Mouse (Mus musculus): ENCODE data around the gene Ppp1r13b.

Gene Ppp1r13b

DNA sequence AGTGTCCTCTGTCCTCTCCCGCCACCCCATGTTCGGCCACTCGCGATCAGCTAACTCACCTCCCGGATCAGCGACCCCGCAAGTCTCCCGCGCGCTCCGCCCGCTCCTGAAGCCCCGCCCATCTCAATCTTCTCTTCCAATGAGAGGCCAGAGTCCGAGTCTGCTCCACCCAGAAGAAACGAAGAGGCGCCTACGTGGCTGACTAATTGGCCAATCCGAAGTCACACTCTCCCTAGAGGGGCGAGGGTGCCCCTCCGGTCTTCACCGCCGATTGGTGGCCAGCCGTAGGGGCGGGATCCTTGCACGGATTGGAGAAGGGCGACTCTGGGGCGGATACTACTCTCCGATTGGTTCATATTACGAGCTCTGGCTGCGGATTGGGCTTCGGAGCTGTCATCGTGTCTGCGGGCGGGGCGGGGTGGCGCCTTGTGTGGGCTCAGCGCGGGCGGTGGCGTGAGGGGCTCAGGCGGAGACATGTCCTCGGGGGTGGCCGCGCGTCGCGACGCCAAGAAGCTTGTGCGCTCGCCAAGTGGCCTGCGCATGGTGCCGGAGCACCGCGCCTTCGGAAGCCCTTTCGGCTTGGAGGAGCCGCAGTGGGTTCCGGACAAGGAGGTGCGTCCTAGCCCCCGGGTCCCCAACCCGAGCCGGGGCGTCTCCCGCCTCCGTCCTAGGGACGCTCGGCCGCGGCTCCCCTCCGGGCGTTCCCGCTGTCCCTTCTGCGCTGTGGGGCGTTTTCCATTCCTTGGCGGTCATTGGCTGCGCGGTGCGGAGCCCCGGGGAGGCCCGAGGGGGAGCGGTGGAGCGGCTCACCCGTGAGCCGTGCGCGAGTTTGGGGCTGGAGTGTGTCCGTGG is 93.9 kb downstream of the Ppp1r13b start, which contains the start of the genes Xrcc3 and Zfyve21:
TSS of gene Xrcc3 (minus strand) at position 108 of the 852 bp plus-strand sequence.
TSS of gene Zfyve21 (plus strand) at position 405 of the 852 bp plus-strand sequence.
- in situ Hi-C loops (cut with MboI; ENCODE audit: low pct_unique_long_range_greater_than_20kb in 1 of 2, low sequenced_read_pairs in 2 of 2, unreplicated experiment in 1 of 2): no loop called here

DNA sequence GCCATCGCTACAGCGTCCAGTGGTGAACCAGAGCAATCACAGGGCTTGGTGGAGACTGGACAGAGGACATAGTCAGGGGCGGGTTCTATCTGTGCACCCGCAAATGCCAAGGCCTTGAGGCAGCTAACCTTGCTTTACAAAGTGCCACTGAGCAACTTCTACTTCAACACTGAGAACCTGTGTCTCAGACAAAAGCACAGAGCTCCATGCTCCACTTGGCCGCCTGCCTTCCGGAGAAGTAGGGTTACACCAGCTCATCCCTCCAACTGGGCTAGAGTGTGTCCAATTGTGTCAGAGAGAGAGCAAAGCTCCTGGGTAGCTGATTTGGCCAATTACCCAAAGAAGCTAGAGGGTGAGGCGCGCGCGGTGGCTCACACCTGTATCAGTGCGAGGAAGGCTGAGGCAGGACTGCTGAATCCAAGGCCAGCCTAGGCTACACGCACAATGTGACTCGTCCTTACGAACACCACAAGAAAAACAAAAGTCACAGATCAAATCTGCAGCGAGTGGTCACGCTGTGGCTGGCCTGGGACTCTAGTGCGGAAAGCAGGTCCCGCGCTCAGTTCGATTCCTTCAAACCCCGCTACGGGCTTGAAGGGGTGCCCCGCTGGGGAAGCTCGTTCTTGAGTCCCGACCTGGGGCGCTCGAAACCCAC is 94.7 kb downstream of the Ppp1r13b start:
- in situ Hi-C loops (cut with MboI; ENCODE audit: low pct_unique_long_range_greater_than_20kb in 1 of 2, low sequenced_read_pairs in 2 of 2, unreplicated experiment in 1 of 2): no loop called here

GRCm38 (mm10) chr12:111812611-111813010 is 95.3 kb downstream of the Ppp1r13b start:
- in situ Hi-C loops (cut with MboI; ENCODE audit: low pct_unique_long_range_greater_than_20kb in 1 of 2, low sequenced_read_pairs in 2 of 2, unreplicated experiment in 1 of 2): no loop called here

DNA sequence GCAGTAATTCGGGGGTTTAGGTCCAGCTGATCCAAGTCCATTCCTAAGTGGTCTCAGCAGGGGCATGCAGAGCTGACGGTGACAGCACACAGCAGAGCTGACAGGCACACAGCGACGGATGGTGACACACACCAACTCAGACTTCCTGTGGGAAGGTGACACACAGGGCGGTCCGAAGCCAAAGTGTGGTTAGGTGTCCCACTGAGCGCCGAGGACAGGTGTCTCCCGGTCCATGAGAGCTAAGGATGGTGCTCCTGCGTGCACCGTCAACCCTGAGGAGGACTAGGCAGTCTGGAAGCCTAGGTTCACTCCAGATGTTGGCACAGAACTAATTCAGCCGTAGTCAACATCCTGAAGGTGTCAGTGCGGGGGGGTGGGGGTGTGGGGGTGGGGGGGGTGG is 95.8 kb downstream of the Ppp1r13b start:
- in situ Hi-C loops (cut with MboI; ENCODE audit: low pct_unique_long_range_greater_than_20kb in 1 of 2, low sequenced_read_pairs in 2 of 2, unreplicated experiment in 1 of 2): no loop called here

DNA sequence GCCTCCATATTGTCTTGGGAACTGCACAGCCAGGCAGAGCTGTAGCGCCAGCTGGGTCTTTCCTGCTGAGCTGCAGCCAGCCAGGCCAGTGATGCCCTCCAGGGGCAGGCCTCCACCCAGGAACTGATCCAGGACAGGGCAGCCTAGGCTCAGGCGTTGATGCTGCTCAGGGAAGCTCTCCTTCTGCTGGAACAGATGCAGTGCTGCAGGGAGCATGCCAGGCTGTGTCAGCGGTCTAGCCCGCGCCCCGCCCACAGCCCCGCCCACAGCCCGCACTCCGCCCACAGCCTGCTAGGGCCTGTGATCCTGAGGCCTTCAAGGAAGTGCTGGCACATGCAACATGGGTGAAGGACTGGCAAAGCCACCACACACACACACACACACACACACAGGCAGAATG is 98.1 kb downstream of the Ppp1r13b start:
- in situ Hi-C loops (cut with MboI; ENCODE audit: low pct_unique_long_range_greater_than_20kb in 1 of 2, low sequenced_read_pairs in 2 of 2, unreplicated experiment in 1 of 2): no loop called here

DNA sequence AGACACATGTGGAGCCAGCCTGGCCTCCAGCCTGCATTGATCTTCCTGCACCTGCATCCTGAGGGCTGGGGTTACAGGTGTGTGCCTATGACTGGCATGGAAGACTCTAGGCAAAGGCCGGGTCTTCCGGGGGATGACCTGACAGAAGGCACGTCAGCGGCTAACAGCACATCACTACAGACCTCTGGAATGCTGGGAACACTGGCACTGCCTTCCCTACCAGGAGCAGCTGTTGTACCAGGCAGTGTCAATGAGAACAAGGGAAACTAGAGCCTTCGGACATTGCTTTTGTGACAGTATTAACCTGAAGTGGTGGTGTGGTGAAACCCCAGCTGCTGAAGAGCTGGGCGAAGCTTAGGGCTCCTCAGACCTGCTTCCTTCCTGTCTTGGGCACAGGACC is 99.1 kb downstream of the Ppp1r13b start:
- in situ Hi-C loops (cut with MboI; ENCODE audit: low pct_unique_long_range_greater_than_20kb in 1 of 2, low sequenced_read_pairs in 2 of 2, unreplicated experiment in 1 of 2): no loop called here

DNA sequence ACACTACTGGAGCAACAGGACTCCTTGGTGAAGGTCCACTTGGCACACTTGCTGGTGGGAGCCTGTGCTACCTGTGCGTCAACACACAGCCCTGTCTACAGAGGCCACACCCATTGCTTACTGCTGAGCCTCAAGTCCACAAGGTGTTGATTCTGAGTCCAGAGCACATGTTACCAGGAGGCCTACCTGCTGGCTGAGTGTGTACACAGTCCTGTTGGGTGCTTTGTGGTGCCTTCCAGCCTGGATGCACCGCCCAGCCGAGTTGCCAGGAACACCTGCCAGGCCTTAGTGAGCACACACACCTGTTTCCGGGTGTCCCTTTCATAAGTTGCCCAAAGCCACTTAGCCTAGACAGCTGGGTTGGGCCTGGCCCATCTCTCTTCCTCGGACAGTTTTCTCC is 104.4 kb downstream of the Ppp1r13b start:
- in situ Hi-C loops (cut with MboI; ENCODE audit: low pct_unique_long_range_greater_than_20kb in 1 of 2, low sequenced_read_pairs in 2 of 2, unreplicated experiment in 1 of 2): no loop called here

DNA sequence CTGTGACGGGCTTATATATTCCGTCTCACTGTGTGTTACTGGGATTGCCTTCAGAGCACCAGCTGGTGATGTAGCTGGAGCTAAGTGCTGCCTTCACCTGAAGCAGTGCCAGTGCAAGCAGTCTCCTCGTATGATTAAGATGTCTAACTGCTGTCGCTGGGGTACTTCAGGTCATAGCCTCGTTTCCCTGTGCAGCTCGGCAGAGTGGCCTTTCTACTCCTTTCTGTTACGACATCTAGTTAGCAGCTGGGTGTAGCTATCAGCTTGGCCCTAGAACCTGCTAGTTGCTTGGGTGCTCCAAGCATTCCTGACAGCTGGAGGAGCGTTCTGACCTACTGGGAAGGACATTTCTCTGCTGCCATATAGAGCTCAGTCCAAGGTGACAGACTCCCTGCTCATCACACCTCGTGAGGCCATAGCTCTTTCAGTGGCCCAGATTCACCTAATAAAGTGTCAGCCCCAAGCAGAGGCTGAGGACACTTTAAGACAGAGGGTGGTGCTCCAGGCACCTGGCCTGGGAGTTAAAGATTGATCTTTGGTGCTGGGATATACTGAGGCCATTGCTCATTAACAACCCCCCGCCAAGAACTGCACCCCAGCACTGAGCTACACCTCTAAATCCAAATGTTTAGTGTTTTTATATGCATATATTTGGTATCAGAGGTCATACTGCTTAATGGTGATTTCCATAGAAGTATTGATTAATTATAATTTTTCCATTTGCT is 107.3 kb downstream of the Ppp1r13b start:
- in situ Hi-C loops (cut with MboI; ENCODE audit: low pct_unique_long_range_greater_than_20kb in 1 of 2, low sequenced_read_pairs in 2 of 2, unreplicated experiment in 1 of 2): no loop called here

DNA sequence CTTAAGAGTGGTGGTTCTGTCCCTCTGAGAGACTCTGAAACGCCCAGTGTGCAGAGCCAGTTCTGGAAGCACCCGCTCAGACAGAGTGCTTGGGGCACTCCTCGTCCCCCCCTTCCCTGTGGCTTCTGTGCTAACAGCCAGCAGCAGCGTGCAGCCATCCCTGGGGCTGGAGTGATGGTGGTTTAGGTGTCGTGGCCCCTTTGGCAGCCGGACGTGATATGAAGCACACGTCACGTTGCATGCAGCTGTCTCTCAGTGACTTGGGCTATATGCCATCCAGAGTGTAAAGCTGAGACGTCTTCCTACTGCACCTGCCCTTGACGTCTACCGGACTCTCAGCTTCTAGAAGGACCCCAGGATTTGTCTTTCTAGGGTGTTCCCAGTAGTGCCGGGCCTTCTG is 109.4 kb downstream of the Ppp1r13b start:
- in situ Hi-C loops (cut with MboI; ENCODE audit: low pct_unique_long_range_greater_than_20kb in 1 of 2, low sequenced_read_pairs in 2 of 2, unreplicated experiment in 1 of 2): no loop called here

- in situ Hi-C loops (cut with MboI; ENCODE audit: low pct_unique_long_range_greater_than_20kb in 1 of 2, low sequenced_read_pairs in 2 of 2, unreplicated experiment in 1 of 2): no loop called here
Observed at GRCm38 (mm10) chr12:111797251-111797650, 110.7 kb downstream of the Ppp1r13b start.

GRCm38 (mm10) chr12:111795180-111795895 is 112.6 kb downstream of the Ppp1r13b start:
- in situ Hi-C loops (cut with MboI; ENCODE audit: low pct_unique_long_range_greater_than_20kb in 1 of 2, low sequenced_read_pairs in 2 of 2, unreplicated experiment in 1 of 2): no loop called here

DNA sequence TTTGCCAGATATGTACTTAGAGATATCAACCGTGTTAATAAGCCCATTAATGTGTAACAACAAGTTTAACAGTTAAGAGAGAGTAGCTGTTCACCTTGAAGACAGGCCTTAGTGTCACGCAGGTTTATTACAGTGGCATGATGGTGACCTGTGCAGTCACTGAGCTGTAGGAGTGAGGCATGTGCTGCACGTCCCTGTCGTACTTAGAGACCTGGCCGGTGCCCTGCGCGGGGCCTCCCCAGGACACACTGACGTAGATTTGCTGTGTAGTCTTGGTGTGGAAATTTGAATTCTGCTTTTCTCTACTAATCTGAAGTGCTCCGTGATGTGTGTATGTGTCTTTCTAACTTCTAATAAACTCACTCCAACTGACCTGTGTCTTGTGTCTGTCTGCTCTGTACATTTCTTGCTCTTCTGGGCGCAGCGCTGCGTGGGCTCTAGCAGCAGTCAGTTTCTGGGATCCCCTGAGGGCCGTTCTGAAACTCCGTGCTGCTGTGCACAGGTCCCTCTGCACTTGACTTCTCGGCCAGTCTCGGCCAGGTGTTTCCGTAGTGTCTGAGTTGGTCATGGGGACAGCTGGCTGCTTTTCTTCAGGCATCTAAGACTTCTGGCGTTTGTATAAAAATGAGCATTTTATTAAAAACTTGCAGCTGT is 113.3 kb downstream of the Ppp1r13b start:
- in situ Hi-C loops (cut with MboI; ENCODE audit: low pct_unique_long_range_greater_than_20kb in 1 of 2, low sequenced_read_pairs in 2 of 2, unreplicated experiment in 1 of 2): no loop called here

- in situ Hi-C loops (cut with MboI; ENCODE audit: low pct_unique_long_range_greater_than_20kb in 1 of 2, low sequenced_read_pairs in 2 of 2, unreplicated experiment in 1 of 2): no loop called here
Observed at GRCm38 (mm10) chr12:111794102-111794501, 113.8 kb downstream of the Ppp1r13b start.

DNA sequence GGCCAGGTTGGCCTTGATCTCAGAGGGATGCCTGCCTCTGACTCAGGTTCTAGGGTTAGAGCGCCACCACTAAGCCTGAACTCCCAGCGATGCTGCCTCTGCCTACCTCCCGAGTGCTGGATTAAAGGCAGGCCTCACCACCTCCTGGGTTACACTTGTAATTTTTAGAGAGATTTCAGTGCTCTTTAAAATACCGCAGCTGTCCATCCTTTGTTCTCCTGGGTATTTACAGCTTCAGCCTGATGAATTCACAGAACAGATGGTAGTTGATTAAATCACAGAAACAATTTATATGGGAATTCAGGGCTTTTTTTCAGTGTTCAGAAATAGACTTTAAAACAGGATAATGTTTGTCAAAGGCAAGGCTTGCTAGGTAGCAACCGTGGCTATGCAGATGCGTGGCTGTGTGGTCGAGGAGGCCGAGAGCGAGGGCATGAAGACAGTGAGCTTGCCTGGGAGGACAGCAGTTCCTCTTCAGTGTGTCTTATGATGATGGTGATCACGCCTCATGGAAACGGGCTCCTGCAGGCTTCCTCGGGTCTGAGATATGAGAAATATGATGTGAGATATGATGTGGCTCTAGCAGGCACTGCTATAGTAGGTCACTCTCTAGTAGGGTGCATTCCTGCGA is 116.3 kb downstream of the Ppp1r13b start:
- in situ Hi-C loops (cut with MboI; ENCODE audit: low pct_unique_long_range_greater_than_20kb in 1 of 2, low sequenced_read_pairs in 2 of 2, unreplicated experiment in 1 of 2): no loop called here

- in situ Hi-C loops (cut with MboI; ENCODE audit: low pct_unique_long_range_greater_than_20kb in 1 of 2, low sequenced_read_pairs in 2 of 2, unreplicated experiment in 1 of 2): no loop called here
Observed at GRCm38 (mm10) chr12:111790631-111791030, 117.3 kb downstream of the Ppp1r13b start.

DNA sequence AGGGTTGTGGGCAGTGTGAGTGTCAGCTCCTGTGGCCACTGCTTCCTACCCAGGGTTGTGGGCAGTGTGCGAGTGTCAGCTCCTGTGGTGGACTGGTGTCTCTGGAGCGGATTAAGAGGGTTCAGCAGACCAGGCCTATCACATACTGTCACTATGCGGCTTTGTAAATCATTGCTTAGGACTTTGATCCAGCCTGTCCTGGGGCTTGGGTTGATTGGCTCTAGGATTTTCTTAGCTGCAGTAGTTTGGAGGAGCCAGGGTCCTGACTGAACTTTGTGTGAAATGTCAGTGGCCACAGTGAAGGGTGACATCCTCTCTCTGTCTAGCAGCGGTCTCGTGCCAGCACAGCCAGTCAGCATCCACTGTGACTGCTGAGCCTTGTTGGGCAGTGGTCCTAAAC is 117.8 kb downstream of the Ppp1r13b start:
- in situ Hi-C loops (cut with MboI; ENCODE audit: low pct_unique_long_range_greater_than_20kb in 1 of 2, low sequenced_read_pairs in 2 of 2, unreplicated experiment in 1 of 2): no loop called here

DNA sequence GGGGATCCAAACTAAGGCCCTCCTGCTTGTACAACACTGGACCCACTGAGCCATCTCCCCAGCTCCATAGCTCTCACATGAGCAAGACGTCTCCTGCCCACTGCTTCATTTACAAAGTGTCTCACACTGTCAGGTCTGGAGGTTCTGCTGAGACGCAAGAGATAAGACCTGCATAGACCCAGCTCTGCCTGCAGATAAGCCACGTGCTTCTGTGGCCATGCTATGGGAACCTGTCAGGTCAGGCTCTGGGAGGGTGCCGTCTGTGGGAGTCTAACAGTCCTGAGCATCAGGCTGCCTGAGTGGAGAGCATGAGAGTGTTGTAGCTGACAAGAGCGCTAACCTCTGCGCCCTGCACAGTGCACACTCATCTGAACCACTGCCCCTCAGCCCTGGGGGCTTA is 120.9 kb downstream of the Ppp1r13b start:
- in situ Hi-C loops (cut with MboI; ENCODE audit: low pct_unique_long_range_greater_than_20kb in 1 of 2, low sequenced_read_pairs in 2 of 2, unreplicated experiment in 1 of 2): no loop called here

- in situ Hi-C loops (cut with MboI; ENCODE audit: low pct_unique_long_range_greater_than_20kb in 1 of 2, low sequenced_read_pairs in 2 of 2, unreplicated experiment in 1 of 2): no loop called here
Observed at GRCm38 (mm10) chr12:111785174-111785573, 122.7 kb downstream of the Ppp1r13b start.
